Mouse (Mus musculus) limb, embryonic 10.5 days (tissue): ENCODE results near the gene Rpusd2. TPM values are rescaled to one million over a fixed set of nuclear protein-coding genes. Genes with fewer than 3 reads are reported as not detected.
"Not testable (repeated sequence)": the region's sequence is repeated elsewhere in the genome, so short reads cannot be mapped to it uniquely, and the experiment has no call there.

ENCODE experiments used
- DNase-seq: peaks from one replicate; pipeline ENCODE4 v3.0.0-alpha.2; 2017; ENCODE audit warnings: low spot score
- H3K27ac ChIP-seq: fragments of 300-500 bp; sonication (generic); 2 replicates; pipeline ENCODE4 v1.5.1; 2016; ENCODE audit warnings: mild to moderate bottlenecking
- H3K27me3 ChIP-seq: fragments of 300-500 bp; sonication (generic); 2 replicates; pipeline ENCODE4 v1.6.1; 2016; ENCODE audit warnings: low read depth, mild to moderate bottlenecking; ENCODE audit not compliant: poor library complexity, severe bottlenecking
- H3K36me3 ChIP-seq: fragments of 300-500 bp; sonication (generic); 2 replicates; pipeline ENCODE4 v1.6.1; 2016; ENCODE audit warnings: mild to moderate bottlenecking, moderate library complexity
- H3K4me1 ChIP-seq: fragments of 300-500 bp; sonication (generic); 2 replicates; pipeline ENCODE4 v1.6.1; 2016
- H3K4me3 ChIP-seq: fragments of 300-500 bp; sonication (generic); 2 replicates; pipeline ENCODE4 v1.5.1; 2016; ENCODE audit warnings: mild to moderate bottlenecking, moderate library complexity
- H3K9me3 ChIP-seq: fragments of 300-500 bp; sonication (generic); replicated peaks from 2 replicates; pipeline ENCODE4 v1.6.1; 2016; ENCODE audit warnings: mild to moderate bottlenecking
- WGBS: fragments of 180-500 bp; shearing (Covaris S2); methylation state at CpG from one replicate; pipeline ENCODE4 v1.1.7; 2016; 5-methylcytosine and 5-hydroxymethylcytosine counted together
- polyA plus RNA-seq: library from polyadenylated mRNA; unstranded; fragments of >200 nt; fragmentation: Nextera tagmentation; extraction: Ambion mirVana; gene quantifications from 2 replicates; pipeline ENCODE4 v1.2.1, GENCODE M21; 2016

The Rpusd2 gene
- polyA plus RNA-seq = 6.9 and 8.8 TPM in 2 replicates

DNA sequence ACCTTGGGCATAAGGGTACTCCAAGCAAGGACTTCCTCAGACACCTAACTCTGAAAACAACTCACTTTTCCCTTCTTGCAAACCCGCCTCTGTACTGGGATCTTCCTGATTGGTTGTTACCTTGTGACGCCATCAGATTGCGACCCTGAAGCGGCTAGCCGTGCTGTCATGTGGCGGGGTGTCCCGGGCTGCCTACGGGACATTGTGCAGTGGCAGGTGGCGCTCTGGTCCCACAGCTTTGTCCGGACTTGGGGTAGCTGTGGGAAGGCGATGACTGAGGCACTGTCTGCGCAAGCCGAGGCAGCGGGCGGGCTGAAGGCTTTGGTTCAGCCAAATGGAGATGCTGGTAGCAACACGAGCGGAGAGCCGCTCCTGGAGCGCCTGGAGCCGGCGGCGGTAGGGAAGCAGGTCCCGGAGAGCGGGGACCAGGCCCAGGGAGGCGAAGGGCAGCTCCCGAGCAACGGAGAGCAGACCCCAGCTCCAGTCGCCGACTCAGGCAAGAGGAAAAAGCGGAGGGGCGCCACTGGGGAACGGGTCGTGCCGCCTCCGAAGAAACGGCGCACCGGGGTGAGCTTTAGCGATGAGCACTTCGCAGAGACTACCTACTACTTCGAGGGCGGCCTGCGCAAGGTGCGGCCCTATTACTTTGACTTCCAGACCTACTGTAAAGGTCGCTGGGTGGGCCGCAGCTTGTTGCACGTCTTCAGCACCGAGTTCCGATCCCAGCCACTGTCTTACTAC, at the start of gene Rpusd2:
TSS of gene Rpusd2 (plus strand) at position 135 of the 741 bp plus-strand sequence.
- WGBS = under 1% methylated on average over 49 of the region's 49 CpGs
- Histone ChIP-seq H3K27ac (peak within 1 kb of the TSS; percentile 91), H3K4me3 (peak within 1 kb of the TSS; percentile 83), H3K9me3 (no peaks in the 10 kb centered on the region), H3K4me1 (peaks cover 9% of the 10 kb centered on the region), H3K36me3 (peaks cover 32% of the 10 kb centered on the region), H3K27me3 (no peaks in the 10 kb centered on the region)
- peak; percentile 97 for DNase-seq

DNA sequence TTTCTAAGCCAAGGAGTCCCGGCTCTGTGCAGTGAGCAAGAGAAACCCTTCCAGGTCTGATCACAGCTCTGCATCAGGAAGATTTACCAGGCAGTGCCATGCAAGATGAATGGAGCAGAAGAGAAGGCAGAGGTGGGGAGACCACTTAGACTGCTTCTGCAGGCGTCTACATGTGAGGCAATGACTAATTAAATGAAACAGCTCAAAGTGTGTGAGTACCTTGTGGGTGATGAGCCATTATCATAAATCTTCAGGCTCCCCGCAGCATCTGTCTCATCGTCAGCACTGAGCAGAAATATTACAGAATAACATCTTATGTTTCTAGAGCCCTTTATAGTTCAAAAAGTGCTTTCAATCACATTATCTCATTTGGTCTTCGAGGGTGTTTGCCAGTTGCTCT, 39.1 kb upstream of the Rpusd2 start:
- no peaks in the 10 kb centered on the region for H3K9me3 ChIP-seq
- 64% methylated on average over 5 of the region's 5 CpGs for WGBS
- H3K27ac ChIP-seq = no peak overlapping the region
- no peaks in the 10 kb centered on the region for H3K36me3 ChIP-seq
- H3K27me3 ChIP-seq = peaks cover 18% of the 10 kb centered on the region
- H3K4me1 ChIP-seq = peaks cover 5% of the 10 kb centered on the region; the same call in 1 of the 2 replicates
- DNase-seq = no peak
- no peak overlapping the region for H3K4me3 ChIP-seq

- Histone ChIP-seq H3K27ac (no peak overlapping the region), H3K27me3 (peaks cover 18% of the 10 kb centered on the region), H3K4me3 (no peak overlapping the region), H3K36me3 (no peaks in the 10 kb centered on the region), H3K9me3 (no peaks in the 10 kb centered on the region), H3K4me1 (peaks cover 5% of the 10 kb centered on the region; the same call in 1 of the 2 replicates)
- DNase-seq = no peak
- 44% methylated on average over 16 of the region's 16 CpGs for WGBS
Measured at GRCm38 (mm10) chr2:118995919-118996797, 38.4 kb upstream of the Rpusd2 start.

GRCm38 (mm10) chr2:118996798-118997105, 37.8 kb upstream of the Rpusd2 start:
- no peaks in the 10 kb centered on the region for H3K36me3 ChIP-seq
- H3K4me3 ChIP-seq = no peak overlapping the region
- WGBS = 75% methylated on average over 1 of the region's 1 CpGs
- no peak for DNase-seq
- peaks cover 18% of the 10 kb centered on the region for H3K27me3 ChIP-seq
- peaks cover 5% of the 10 kb centered on the region; the same call in 1 of the 2 replicates for H3K4me1 ChIP-seq
- no peak overlapping the region for H3K27ac ChIP-seq
- no peaks in the 10 kb centered on the region for H3K9me3 ChIP-seq

DNA sequence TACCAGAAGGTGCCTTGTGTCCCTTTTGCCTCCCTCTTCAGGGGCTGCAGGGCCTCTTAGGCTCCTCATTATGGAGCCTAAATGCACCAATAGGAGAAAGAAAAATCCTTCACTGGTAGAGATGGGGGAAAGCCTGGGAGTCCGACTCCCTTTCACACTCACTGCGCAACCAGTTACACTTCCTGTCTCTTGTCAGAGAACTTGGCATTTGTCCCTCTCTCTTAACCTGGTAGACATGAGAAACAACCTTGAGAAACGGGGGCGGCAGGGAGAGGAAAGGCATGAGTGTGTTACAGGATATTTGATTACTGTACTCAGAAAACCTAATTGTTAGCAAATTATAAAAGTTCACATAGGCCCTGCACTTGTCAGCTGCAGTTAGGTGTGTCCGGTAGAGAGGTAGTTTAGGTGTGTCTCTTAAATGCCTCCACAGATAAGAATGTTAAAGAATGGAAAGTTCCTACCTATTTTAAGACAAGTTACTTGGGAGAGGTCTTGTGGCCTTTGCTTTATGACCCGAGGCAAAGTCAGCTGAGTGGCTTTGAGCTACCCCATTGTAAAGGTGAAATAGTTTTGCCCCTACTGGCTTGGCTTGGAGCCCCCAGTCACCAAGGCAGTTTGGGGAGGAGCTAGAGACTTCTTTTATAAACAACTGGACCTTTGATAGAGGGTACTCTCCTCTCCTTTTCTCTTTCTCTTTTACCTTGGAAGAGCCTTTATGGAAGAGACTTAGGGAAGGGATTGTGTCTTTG, 36.3 kb upstream of the Rpusd2 start:
- Histone ChIP-seq H3K27me3 (peaks cover 18% of the 10 kb centered on the region), H3K4me1 (peaks cover 5% of the 10 kb centered on the region; the same call in 1 of the 2 replicates), H3K4me3 (no peak overlapping the region), H3K36me3 (no peaks in the 10 kb centered on the region), H3K27ac (no peak overlapping the region), H3K9me3 (no peaks in the 10 kb centered on the region)
- no peak for DNase-seq
- WGBS = 79% methylated on average over 6 of the region's 6 CpGs

DNA sequence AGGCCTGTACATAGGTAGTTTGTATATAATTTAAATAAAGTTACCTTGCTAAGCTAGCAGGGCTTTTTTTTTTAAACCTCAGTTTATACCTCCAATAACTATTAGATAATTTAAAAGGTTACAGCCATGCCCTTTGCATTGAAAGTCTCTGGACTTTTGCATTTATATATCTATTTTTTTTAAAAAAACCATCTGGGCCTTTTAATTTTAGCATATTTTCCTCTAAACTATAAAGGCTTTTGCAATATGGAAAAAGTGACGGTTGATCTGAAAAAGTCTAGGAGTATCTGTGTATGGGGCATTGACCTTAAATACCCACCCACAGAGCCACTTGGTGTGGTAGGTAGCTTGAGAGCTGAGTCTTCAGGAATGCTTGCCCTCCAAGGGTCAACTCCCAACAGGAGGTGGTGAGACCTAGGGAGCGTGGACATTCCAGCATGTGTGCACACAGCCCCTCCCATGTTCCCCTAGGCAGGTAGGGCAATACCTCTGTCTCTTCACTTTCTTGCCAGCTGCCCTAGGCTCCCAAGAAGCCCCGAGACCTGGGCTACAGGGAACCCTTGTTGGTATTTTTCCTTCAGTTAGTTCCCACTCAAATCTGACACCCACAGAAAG, 35.5 kb upstream of the Rpusd2 start:
- Histone ChIP-seq H3K27me3 (peaks cover 18% of the 10 kb centered on the region), H3K4me3 (no peak overlapping the region), H3K36me3 (no peaks in the 10 kb centered on the region), H3K9me3 (no peaks in the 10 kb centered on the region), H3K4me1 (peaks cover 5% of the 10 kb centered on the region; the same call in 1 of the 2 replicates), H3K27ac (no peak overlapping the region)
- WGBS = 75% methylated on average over 3 of the region's 3 CpGs
- DNase-seq = no peak

DNA sequence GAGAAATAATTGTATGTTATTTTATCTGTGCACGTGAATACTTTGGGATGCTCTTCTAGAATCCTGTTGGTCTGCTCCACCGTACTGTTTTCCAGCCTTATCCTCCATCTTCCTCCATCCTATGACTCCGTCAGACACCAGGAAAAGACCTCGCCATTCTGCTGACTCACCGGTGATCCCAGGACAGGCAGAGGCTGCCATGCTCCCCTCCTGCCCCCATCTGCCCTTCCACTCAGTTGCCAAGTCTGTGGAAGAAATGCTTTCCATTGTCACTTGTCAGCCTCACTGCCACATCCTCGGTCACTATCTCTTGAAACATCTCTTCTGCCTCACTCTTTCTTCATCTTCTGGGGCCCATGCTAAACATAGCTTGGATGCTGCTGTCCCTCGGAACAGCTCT, 27.7 kb upstream of the Rpusd2 start:
- WGBS = 91% methylated on average over 7 of the region's 7 CpGs
- no peaks in the 10 kb centered on the region; the same call in 1 of the 2 replicates for H3K4me1 ChIP-seq
- H3K27ac ChIP-seq = no peak overlapping the region
- no peak overlapping the region for H3K4me3 ChIP-seq
- H3K9me3 ChIP-seq = no peaks in the 10 kb centered on the region
- no peak for DNase-seq
- H3K27me3 ChIP-seq = no peaks in the 10 kb centered on the region
- H3K36me3 ChIP-seq = no peaks in the 10 kb centered on the region

DNA sequence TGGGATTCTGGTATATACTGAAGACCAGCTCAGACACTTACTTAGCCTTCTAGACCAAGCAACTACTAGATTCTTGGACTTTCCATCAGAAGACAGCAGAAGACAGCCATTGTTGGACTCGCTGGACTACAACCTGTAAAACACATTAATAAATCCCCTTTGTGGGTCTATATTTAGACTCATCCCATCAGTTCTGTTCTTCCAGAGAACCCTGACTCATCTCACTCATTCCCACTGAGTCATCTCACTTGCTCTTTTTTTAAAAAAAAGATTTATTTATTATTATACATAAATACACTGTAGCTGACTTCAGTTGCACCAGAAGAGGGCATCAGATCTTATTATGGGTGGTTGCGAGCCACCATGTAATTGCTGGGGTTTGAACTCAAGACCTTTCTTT, 25.2 kb upstream of the Rpusd2 start:
- H3K9me3 ChIP-seq = no peaks in the 10 kb centered on the region
- no peak overlapping the region for H3K27ac ChIP-seq
- no peaks in the 10 kb centered on the region for H3K27me3 ChIP-seq
- H3K36me3 ChIP-seq = no peaks in the 10 kb centered on the region
- no peaks in the 10 kb centered on the region; the same call in 1 of the 2 replicates for H3K4me1 ChIP-seq
- 98% methylated on average over 2 of the region's 2 CpGs for WGBS
- no peak for DNase-seq
- no peak overlapping the region for H3K4me3 ChIP-seq

DNA sequence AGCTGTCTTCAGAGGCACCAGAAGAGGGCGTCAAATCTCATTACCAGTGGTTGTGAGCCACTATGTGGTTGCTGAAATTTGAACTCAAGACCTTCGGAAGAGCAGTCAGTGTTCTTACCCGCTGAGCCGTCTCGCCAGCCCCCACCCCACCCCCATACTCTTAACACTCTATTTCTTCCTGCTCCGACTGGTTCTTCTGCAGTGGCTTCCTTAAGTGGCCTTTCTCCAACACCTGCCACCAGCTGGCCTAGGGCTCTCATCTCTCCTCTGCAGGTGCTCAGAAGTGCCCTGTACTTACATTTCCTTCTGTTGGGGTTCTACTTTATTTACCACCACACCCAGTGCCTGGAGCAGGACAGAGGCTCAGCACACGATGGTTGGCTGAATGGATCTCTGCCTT, 19.6 kb upstream of the Rpusd2 start:
- no peaks in the 10 kb centered on the region for H3K9me3 ChIP-seq
- WGBS = 77% methylated on average over 7 of the region's 7 CpGs
- peaks cover 17% of the 10 kb centered on the region for H3K36me3 ChIP-seq
- no peak overlapping the region for H3K27ac ChIP-seq
- DNase-seq = no peak
- no peak overlapping the region for H3K4me3 ChIP-seq
- H3K27me3 ChIP-seq = no peaks in the 10 kb centered on the region
- peaks cover 15% of the 10 kb centered on the region for H3K4me1 ChIP-seq

GRCm38 (mm10) chr2:119015604-119016180, 18.9 kb upstream of the Rpusd2 start:
- Histone ChIP-seq H3K27me3 (no peaks in the 10 kb centered on the region), H3K9me3 (no peaks in the 10 kb centered on the region), H3K4me1 (peaks cover 15% of the 10 kb centered on the region), H3K27ac (no peak overlapping the region), H3K36me3 (peaks cover 17% of the 10 kb centered on the region), H3K4me3 (no peak overlapping the region)
- DNase-seq = no peak
- WGBS = 75% methylated on average over 12 of the region's 12 CpGs

DNA sequence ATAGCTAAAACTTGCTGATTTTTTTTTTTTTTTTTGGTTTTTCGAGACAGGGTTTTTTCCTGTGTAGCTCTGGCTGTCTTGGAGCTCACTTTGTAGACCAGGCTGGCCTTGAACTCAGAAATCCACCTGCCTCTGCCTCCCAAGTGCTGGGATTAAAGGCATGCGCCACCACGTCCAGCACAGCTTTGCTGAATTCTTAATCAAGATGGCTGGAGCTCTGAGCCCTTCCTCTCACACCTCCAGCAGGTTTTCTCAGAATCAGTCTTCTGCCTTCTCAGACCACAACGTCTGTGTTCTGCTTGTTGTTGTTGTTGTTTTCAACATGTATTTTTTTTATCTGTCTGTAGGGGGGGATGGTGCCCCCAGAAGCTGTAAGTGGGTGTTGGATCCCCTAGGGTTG, 18.3 kb upstream of the Rpusd2 start:
- 84% methylated on average over 4 of the region's 4 CpGs for WGBS
- Histone ChIP-seq H3K4me1 (peaks cover 15% of the 10 kb centered on the region), H3K36me3 (peaks cover 23% of the 10 kb centered on the region)
- DNase-seq, H3K27ac ChIP-seq, H3K27me3 ChIP-seq, H3K9me3 ChIP-seq, H3K4me3 ChIP-seq: not testable (repeated sequence)

- H3K36me3 ChIP-seq = peaks cover 37% of the 10 kb centered on the region
Measured at GRCm38 (mm10) chr2:119017647-119018046, 16.9 kb upstream of the Rpusd2 start.

More at GRCm38 (mm10) chr2:119017647-119018046, 16.9 kb upstream of the Rpusd2 start:
- Histone ChIP-seq H3K27ac (no peak overlapping the region), H3K9me3 (no peaks in the 10 kb centered on the region), H3K4me1 (peaks cover 15% of the 10 kb centered on the region), H3K27me3 (no peaks in the 10 kb centered on the region), H3K4me3 (no peak overlapping the region)
- 97% methylated on average over 3 of the region's 3 CpGs for WGBS
- no peak for DNase-seq
